Mouse (Mus musculus) C2C12 (cell line): ENCODE results near the gene P3h2. TPM values are rescaled to one million over a fixed set of nuclear protein-coding genes. Genes with fewer than 3 reads are reported as not detected.

Experiments used
- H3K27me3 ChIP-seq: one replicate; pipeline ENCODE4 v1.6.1; 2011; ENCODE audit not compliant: control insufficient read depth, insufficient read depth, insufficient read length
- H3K36me3 ChIP-seq: one replicate; pipeline ENCODE4 v1.6.1; 2011; ENCODE audit not compliant: control insufficient read depth, insufficient read depth
- H3K4me3 ChIP-seq: one replicate; pipeline ENCODE4 v1.5.1; 2011; ENCODE audit warnings: mild to moderate bottlenecking, control low read depth; ENCODE audit not compliant: poor library complexity, insufficient read depth, severe bottlenecking
- H3K79me2 ChIP-seq: one replicate; pipeline ENCODE4 v1.6.1; 2011; ENCODE audit not compliant: control insufficient read depth, insufficient read depth
- H3K79me3 ChIP-seq: one replicate; pipeline ENCODE4 v1.6.1; 2011; ENCODE audit warnings: low read depth, control low read depth
- H3ac ChIP-seq: one replicate; pipeline ENCODE3; 2011; ENCODE audit warnings: low read depth; ENCODE audit not compliant: control insufficient read depth, insufficient read length
- CEBPB ChIP-seq: IDR thresholded peaks from one replicate; pipeline ENCODE4 v1.6.1; 2011; ENCODE audit warnings: low read depth, mild to moderate bottlenecking, control low read depth, moderate library complexity
- CTCF ChIP-seq: IDR thresholded peaks from one replicate; pipeline ENCODE4 v1.5.1; 2011; ENCODE audit not compliant: control insufficient read depth, insufficient read depth, insufficient read length
- FOSL1 ChIP-seq: IDR thresholded peaks from one replicate; pipeline ENCODE4 v1.8.0; 2011; ENCODE audit warnings: mild to moderate bottlenecking, low read length; ENCODE audit not compliant: poor library complexity, insufficient read depth, severe bottlenecking
- MAX ChIP-seq: IDR thresholded peaks from one replicate; pipeline ENCODE4 v1.6.1; 2011; ENCODE audit warnings: mild to moderate bottlenecking, control low read depth
- MYOD1 ChIP-seq: IDR thresholded peaks from one replicate; pipeline ENCODE4 v1.6.1; 2011; ENCODE audit warnings: low read depth; ENCODE audit not compliant: control insufficient read depth, insufficient read length
- MYOG ChIP-seq: IDR thresholded peaks from one replicate; pipeline ENCODE4 v1.6.1; 2011; ENCODE audit not compliant: control insufficient read depth, insufficient read length; ENCODE audit errors: extremely low read depth
- USF1 ChIP-seq: IDR thresholded peaks from one replicate; pipeline ENCODE4 v1.6.1; 2011; ENCODE audit warnings: low read depth, mild to moderate bottlenecking, control low read depth, moderate library complexity
- polyA plus RNA-seq: library from polyadenylated mRNA; unstranded; fragments of >200 nt; fragmentation: generic; extraction: Trizol; gene quantifications from one replicate; pipeline ENCODE4 v1.2.1, GENCODE M21; 2012; ENCODE audit warnings: missing spikeins

Gene P3h2
- polyA plus RNA-seq, 1 experiment = 1.1 TPM

GRCm38 (mm10) chr16:26106041-26106617 lies 545 bp upstream of the P3h2 start:
- H3ac ChIP-seq = peak overlapping the region; percentile 53
- H3K27me3 ChIP-seq = no peaks in the 10 kb centered on the region
- H3K79me3 ChIP-seq = no peaks in the 10 kb centered on the region
- H3K79me2 ChIP-seq = no peaks in the 10 kb centered on the region
- H3K4me3 ChIP-seq = peak overlapping the region; percentile 34
- H3K36me3 ChIP-seq = no peaks in the 10 kb centered on the region
- TF ChIP-seq MYOG = no peak
- no peak for TF ChIP-seq FOSL1
- no peak for TF ChIP-seq USF1
- no peak for TF ChIP-seq MYOD1
- TF ChIP-seq CEBPB = no peak
- TF ChIP-seq MAX = no peak
- no peak for TF ChIP-seq CTCF

DNA sequence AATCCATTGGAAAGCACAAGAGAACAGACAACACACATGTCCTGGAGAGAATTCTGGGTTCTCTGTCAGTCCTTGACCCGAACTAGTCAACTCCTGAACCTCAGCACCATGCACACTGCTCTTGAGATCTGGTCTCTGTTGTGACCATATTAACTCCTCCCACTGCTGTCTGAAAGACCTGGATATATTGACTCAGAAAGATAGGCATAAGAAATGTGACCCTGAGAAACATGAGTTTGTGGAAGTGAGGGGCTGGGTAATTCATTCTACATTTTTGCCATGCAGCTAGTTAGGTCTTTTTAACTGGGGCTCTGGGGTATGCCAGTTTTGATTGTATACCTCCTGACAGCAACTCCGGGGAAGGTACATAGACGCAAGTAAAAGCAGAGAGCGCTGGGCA lies 1.3 kb downstream of the P3h2 start:
- Histone ChIP-seq H3K27me3 (no peaks in the 10 kb centered on the region), H3K36me3 (no peaks in the 10 kb centered on the region), H3K79me2 (no peaks in the 10 kb centered on the region), H3ac (no peak overlapping the region), H3K4me3 (no peak overlapping the region), H3K79me3 (no peaks in the 10 kb centered on the region)
- no peak for TF ChIP-seq MAX

- Histone ChIP-seq H3K27me3 (no peaks in the 10 kb centered on the region), H3K4me3 (no peak overlapping the region)
- TF ChIP-seq CEBPB (no peak), MYOD1 (no peak), MAX (no peak), CTCF (no peak), MYOG (no peak), USF1 (no peak), FOSL1 (no peak)
Observed at GRCm38 (mm10) chr16:26102856-26103255, 2.7 kb downstream of the P3h2 start.

GRCm38 (mm10) chr16:26100167-26100566 lies 5.4 kb downstream of the P3h2 start:
- Histone ChIP-seq H3K4me3 (no peak overlapping the region), H3K79me3 (no peaks in the 10 kb centered on the region), H3K79me2 (no peaks in the 10 kb centered on the region), H3ac (no peak overlapping the region), H3K27me3 (no peaks in the 10 kb centered on the region), H3K36me3 (no peaks in the 10 kb centered on the region)
- TF ChIP-seq CTCF (no peak), MAX (no peak), MYOG (no peak), USF1 (no peak), FOSL1 (no peak), MYOD1 (no peak), CEBPB (no peak)

More at GRCm38 (mm10) chr16:26102856-26103255, 2.7 kb downstream of the P3h2 start:
- H3K36me3 ChIP-seq = no peaks in the 10 kb centered on the region
- no peaks in the 10 kb centered on the region for H3K79me2 ChIP-seq
- H3ac ChIP-seq = no peak overlapping the region
- H3K79me3 ChIP-seq = no peaks in the 10 kb centered on the region

DNA sequence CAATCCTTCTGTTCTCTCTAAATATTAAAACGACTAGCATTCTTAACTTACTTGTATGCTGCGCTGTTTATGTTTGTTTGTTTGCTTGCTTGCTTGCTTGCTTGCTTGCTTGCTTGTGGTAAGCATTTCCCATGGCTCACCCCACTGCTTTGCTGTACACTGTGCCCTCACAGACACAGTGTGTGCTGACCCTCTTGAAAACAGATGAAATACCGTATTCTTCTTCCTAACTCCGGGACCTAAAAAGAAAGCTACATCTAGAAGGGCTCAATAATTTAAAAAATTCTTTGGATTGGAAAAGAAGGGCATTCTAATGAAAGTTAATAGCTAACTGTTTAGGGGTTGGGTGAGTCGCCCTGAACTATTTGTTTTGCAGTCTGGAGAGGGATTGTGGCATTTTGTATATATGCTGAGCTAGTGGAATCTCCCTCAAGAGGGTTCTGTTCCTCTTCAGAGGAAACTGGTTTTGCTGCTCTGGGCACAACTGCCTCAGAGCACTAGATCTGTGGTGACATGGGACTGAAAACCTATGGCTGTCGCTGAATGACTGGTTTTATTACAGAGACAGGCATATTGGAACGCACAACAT lies 9.8 kb downstream of the P3h2 start:
- H3ac ChIP-seq = no peak overlapping the region
- no peaks in the 10 kb centered on the region for H3K27me3 ChIP-seq
- TF ChIP-seq MYOG (no peak), FOSL1 (no peak), CEBPB (no peak), USF1 (no peak), CTCF (no peak), MYOD1 (no peak), MAX (no peak)
- H3K36me3 ChIP-seq = no peaks in the 10 kb centered on the region
- H3K79me2 ChIP-seq = no peaks in the 10 kb centered on the region
- H3K4me3 ChIP-seq = no peak overlapping the region
- H3K79me3 ChIP-seq = no peaks in the 10 kb centered on the region

GRCm38 (mm10) chr16:26093888-26094287 lies 11.7 kb downstream of the P3h2 start:
- Histone ChIP-seq H3K79me2 (no peaks in the 10 kb centered on the region), H3K27me3 (no peaks in the 10 kb centered on the region), H3K79me3 (no peaks in the 10 kb centered on the region), H3ac (no peak overlapping the region), H3K36me3 (no peaks in the 10 kb centered on the region), H3K4me3 (no peak overlapping the region)
- TF ChIP-seq USF1 (no peak), MAX (no peak), CEBPB (no peak), CTCF (no peak), MYOD1 (no peak), FOSL1 (no peak), MYOG (no peak)
